Mouse (Mus musculus) gastrocnemius, postnatal 14 days (tissue): ENCODE data around the gene Tmem169. TPM values are rescaled to one million over a fixed set of nuclear protein-coding genes. Genes with fewer than 3 reads are reported as not detected.

Source experiments
- DNase-seq: peaks from one replicate; pipeline ENCODE4 v3.0.0; 2021; ENCODE audit warnings: mixed read lengths
- intact Hi-C: fragments of 180-260 bp; cut with DNase I; formaldehyde crosslinking; loops from one replicate; pipeline ENCODE4 v1.15.1; 2025; ENCODE audit warnings: low total_unique reads
- total RNA-seq, 2 experiments: library from RNA; stranded (reverse); gene quantifications; 2 replicates each; pipeline ENCODE4 v1.2.3; 2021

Tmem169 gene
- total RNA-seq, 2 experiments from 2014 or later = 0.07 to 0.14 TPM

DNA sequence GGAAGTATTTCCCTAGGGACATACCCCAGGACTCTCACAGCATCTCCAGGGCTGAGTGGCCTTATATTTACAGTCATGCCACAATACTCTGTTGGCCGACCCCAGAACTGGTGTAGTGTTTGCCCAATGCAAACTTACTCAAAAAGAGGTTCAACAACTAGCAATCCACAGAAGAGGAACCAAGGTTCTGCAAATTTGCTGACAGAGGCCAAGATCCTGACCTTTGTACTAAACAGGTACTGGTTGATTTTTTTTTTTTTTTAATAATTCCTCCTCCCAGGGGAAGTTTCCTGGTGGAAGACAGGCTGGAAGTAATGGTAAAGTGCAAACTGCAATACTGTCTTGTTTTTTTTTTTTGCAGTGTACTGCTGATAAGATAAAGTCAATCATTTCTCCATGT lies 1.6 kb upstream of the Tmem169 start:
- intact Hi-C loops = no loop called here
- no peak for DNase-seq

DNA sequence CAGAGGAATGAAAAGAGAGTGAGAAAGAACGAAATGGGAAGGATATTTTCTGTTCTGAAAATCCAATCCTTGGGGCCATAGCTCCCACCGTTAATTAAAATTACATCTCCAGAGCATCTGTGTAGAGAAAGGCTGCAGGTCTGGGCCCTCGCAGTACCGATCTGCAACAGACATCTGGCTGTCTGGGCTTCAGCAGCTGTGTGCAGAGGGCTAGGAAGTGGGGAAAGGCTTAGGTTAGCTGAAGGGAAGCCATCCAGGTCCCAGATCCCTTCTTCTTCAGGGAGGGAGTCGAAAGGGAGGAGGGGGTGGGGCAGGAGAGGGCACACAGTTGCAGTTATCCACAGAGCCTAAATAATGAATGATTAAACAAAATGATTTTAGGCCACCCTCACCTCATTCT lies 370 bp downstream of the Tmem169 start:
- intact Hi-C loops = no loop called here
- no peak for DNase-seq

DNA sequence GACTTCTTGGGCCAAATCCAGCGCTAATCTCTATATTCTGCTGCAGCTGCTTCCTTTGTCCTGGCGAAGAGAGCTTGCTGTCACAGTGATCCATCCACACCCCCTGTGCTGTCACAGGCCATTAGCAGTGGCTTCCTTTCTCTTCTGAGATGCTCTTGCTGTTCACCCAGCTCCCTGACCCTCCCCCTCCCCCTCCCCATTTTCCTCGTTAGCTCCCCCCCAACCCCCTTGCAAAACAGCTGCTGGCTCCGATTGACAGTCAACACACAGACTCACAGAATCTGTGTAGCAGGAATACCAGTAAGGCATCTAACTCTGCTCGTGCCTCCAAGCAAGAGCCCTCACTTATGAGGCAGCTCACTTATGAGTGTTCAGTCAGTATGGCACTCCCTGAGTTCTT lies 2.7 kb downstream of the Tmem169 start:
- no peak for DNase-seq
- intact Hi-C loops = no loop called here

DNA sequence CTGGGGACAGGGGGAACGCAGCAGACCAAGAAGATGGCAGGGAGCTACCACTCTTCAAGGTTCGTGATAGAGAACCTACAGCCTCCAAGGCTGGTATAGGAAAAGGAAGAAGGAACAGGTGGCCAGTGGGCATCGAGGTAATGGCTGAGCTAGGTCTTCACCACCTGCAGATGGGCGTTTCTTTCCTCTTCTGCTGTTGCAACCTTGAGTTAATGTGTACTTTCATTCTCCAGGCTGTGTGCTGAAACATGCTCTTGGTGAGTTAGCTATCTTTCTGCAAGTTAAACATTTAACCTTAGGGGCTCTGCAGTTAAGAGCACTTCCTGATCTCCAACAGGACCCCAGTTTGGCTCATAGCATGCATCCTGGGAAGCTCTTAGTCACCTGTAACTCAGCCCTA lies 3.7 kb downstream of the Tmem169 start:
- no peak for DNase-seq
- intact Hi-C loops = no loop called here

DNA sequence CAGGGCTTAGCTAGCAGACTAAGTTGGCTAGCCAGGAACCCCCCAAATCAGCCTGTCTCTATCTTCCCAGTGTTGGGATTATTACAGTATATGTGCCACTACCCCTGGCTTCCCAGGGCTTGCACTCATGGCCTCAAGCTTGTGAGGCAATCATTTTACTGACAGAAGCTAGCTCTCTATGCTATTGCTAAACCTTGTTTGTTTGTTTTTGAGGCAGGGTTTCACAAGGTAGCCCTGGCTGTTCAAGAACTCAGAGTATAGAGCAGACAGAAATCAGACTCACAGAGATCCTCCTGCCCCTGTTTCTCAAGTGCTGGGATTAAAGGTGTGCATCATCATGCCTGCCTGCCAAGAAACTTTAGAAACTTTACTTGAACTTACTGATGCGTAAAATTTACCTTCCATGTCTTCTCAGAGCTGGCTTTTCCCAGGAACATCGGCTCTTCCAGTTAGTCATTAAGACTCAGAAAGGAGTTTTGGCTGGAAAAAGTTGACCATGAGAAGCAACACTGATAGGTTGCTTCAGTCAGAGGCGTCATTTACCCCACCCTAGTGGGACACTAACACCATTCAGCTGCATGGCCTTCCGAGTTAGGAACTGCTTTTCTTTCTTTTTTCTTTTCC lies 4.5 kb downstream of the Tmem169 start:
- DNase-seq = no peak
- intact Hi-C loops = no loop called here

DNA sequence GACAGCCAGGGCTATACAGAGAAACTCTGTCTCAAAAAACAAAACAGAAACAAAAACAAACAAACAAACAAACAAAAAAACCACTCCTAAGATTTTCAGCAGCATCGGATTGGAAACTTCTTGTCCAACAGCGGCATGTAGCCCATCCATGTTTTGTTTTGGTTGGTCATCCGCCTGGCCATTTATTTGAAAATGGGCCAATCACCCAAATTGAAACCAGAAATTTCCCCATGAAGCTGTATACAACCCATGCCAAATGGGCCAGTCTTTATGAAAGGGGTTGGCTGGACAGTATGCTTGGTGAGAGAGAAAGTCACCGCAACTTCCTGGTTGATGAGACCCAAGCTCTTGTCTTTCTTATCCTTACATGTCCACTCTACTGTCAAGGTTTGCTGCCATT lies 6.7 kb downstream of the Tmem169 start:
- intact Hi-C loops = no loop called here
- DNase-seq = no peak

DNA sequence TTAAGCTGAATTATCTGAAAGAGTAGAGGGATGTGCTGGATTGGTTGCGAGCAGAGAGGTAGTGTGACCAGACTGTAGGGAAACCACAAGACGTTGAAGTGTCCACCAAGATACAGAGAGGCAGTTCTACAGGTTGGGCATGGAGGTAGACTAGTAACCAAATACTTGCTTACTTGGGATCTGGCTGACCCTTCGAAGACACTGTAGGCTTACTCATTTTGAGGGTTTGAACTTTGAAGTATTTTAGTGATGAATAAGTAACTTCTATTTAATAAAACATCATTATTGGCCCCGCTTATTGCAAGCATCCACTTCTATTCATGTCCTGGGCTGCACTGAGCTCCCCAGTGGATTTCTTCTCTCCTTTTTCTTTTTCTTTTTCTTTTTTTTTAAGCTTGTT lies 7.3 kb downstream of the Tmem169 start:
- DNase-seq = no peak
- intact Hi-C loops = no loop called here

DNA sequence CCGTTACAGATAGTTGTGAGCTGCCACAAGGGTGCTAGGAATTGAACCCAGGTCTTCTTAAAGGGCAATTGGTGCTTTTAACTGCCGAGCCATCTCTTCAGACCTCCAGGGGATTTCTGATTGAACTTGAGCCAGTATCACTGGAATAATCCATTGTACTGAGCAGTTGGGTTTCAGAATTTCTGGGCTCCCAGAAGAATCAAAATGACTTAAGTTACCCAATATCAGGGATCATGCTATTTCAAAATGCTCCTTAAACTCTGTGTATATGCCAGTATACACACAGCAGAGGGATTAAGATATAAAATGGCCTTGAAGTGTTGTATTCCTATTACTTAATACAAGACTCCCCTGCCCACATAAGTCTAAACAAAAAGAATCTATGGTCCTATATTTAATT lies 7.8 kb downstream of the Tmem169 start:
- intact Hi-C loops = no loop called here
- DNase-seq = no peak

DNA sequence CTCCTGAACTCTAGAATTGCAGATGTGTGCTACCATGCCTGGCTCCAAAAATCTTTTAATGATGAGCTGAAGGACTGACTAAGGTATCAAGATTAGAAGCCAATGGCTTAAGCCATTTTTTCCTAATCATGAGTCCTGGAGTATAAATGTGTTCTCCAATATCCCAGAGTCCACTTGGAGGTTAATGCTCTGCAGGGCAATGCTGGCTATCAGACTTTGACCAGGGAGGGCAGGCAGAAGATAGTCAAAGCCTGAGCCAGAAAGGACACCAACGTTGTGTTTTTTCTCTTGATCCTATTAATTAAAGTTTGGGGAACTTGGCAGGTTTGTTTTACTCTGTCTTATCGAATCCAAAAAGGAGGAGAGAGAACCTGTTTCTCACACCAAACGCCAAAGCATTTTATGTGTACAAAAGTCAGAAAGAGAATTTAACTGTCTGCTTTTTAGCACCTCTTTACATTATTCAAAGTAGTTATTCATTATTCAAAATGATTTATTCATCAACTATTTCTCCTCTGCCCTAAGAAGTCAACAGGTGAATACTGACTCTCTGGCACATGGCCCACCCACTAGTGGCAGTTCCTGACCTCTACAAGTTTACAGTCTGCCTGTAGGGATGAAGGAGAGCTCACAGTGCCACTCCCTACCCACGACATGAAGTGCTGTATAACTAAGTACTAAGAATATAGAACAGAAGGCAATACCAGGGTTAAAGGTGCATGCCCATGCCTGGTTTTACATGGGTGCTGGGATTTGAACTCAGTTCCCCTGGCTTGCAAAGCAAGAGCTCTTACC lies 9.9 kb downstream of the Tmem169 start:
- intact Hi-C loops = no loop called here
- no peak for DNase-seq

DNA sequence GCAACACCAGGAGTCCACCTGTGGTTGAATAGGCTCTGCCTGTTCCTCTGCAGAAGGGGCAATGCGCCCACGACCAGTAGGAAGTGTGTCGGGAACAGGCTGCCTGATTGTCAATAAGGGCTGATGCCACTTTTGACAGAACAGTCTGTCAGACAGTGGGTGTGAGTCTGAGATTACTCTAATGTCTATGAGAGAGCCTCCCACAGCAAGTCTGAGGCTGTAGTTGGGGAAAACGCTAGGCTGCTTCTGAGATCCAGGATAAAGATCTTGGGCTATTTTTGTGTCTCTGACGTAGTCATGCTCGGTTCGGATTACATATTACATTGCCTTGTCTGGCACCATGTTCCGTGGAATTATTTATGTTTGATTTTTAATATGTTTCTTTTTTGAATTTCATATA lies 11.6 kb downstream of the Tmem169 start:
- intact Hi-C loops = no loop called here
- DNase-seq = no peak

DNA sequence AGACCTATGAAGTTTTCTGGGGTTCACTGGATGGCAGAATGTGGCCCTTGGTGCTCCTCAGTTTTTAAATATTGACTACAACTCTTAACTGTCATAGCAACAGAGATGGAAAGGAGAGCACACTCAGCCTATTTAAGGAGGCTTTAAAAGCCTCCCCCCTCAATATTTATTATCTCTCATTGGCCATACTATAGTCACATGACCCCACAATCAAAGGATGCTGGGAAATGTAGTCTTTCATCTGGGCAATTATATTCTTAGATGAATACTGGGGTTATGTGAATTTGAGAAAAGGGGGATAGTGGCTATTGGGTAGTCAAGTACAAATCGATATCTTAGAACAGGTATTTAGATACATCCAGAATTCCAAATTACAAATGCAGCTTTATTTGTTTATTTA lies 17.7 kb downstream of the Tmem169 start:
- no peak for DNase-seq
- intact Hi-C loops = no loop called here

DNA sequence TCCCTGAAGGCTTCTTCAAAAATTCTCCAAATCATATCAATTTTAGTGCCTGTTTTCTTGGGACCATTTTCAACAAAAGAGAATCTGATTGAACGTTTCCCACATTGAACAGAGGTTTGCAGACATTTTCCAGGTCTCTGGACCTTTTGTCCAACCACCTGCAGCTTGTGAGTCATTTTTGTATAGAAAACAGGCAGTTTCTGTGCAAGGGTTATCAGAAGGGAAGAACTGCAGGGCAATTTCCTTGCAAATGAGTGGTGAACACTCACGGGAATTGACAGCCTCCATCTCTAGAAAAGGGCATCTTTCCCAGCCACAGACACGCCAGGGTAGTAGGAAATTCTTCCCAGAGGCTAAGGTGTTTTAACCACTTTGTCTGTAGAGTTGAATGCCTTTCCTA lies 22.1 kb downstream of the Tmem169 start:
- DNase-seq = no peak
- intact Hi-C loops = no loop called here

DNA sequence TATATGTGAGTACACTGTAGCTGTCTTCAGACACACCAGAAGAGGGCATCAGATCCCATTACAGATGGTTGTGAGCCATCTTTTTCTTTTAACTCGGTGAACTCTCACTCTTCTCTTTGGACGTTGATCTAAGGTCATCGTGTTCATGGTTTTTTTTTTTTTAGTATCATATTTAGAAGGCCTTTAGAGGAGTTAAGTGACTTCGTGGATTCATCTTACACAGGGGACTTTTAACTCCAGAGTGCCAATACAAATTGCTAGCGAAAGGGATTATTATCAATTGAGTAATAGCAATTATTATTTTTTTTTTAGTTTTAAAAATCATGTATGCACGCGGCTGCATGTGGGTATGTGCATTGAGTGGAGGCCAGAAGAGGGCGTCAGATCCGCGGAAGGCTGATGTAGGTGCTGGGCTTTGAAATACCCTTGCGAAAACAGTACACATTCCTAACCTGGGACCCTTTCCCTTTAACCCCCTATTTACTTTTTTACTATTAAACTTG lies 22.6 kb downstream of the Tmem169 start:
- peak; percentile 16 for DNase-seq

DNA sequence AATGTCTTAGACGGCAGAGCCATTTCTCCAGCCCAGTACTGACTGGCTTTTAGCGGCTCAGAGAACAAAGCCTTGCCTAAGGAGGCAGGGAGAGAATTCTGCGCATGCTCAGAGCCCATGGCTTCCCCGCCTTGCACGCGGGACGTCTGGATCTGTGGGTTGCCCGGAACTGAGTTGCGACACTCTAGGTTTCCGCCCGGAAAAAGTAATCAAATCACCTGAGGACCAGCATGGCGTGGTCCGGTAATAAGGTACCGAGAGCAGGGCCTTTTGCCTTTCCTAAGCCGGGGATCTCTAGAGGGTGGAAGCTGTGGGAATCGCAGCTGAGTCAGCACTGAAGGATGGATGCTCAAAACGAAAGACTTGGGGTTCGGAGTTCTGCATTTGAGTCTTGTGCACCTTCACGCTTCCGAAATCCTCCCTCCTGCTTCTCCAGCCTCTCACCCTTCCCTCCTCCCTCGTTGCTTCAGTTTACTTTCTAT lies 23.2 kb downstream of the Tmem169 start, which contains the start of gene Xrcc5:
Gene Xrcc5, plus strand, starts transcription at position 105 of the 482 bp plus-strand sequence.
- peak; percentile 90 for DNase-seq
- intact Hi-C loops = no loop called here

More for the DNA sequence above, 22.6 kb downstream of the Tmem169 start:
- intact Hi-C loops = no loop called here

DNA sequence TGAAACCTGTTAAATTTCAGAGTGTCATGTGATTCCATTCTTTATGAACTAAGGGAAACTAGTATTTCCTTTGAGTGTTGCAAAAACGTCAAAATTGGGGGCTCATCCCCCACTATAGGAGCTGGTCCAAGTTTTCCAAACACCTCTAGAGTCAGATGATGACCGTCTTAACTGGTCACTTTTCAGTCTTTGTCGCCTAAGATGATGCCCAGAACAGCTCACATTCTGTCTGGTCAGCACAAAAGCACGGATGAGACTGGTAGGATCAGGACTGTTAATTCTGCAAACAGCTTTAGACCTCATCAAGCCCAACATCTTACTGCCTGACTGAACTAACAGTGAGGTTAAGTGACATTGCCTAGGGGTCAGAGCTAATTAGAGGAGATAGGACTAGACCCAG lies 24.8 kb downstream of the Tmem169 start:
- intact Hi-C loops = no loop called here
- DNase-seq = no peak

DNA sequence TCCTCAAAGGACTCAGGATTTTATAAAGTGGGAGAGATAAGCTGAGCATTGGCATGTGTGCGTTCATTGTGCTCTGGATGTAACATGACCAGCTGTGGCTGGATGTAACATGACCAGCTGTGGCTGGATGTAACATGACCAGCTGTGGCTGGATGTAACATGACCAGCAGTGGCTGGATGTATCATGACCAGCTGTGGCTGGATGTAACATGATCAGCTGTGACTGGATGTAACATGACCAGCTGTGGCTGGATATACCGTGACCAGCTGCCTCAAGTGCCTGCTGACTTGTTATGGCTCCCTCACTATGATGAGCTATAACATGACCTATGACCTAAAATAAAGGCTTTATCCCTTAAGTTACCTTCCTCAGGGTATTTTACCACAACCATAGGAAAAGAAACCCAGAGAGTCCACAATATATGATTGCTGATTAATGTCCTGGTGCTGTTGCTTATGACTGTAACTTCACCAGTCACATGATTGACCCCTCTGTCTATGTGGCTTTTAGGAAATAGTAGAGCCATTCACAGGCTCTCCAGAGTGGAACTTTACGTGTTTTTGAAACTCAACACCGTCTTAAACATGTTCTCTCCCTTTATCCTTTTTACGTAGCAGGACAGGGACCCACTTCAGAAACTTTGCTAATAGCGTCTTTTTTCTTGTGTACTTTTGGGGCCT lies 25.7 kb downstream of the Tmem169 start:
- intact Hi-C loops = loop anchor here (10.0 kb wide), 1 partner anchor 275 kb away; the partner anchor contains the start of gene Smarcal1
- no peak for DNase-seq

DNA sequence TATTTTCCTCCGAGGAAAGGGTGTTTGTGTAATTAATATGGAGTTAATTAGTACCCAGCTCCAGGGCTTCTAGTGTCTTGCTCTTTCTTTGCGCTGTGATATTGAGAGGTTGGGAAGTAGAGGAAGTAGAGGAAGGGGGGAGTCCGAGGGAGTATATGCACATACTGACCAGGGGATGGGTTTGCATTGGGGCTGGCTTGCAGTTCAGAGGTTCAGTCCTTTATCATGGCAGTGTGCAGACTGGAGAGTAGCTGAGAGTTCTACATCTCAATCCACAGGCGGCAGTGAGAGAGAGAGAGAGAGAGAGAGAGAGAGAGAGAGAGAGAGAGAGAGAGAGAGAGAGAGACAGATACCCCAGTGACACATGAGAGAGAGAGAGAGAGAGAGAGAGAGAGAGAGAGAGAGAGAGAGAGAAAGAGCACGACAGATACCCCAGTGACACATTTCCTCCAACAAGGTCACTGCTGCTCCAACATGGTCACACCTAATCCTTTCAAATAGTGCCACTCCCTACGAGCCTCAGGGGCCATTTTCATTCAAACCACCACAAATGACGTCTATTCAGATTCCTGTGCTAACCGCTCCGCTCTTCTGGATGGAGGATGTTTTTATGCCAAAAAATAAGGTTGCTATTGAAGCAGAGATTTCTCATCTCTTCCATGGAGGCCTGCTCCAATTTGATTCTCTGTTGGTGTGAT lies 28.7 kb downstream of the Tmem169 start:
- intact Hi-C loops = loop anchor here (10.0 kb wide), 1 partner anchor 272 kb away; the partner anchor contains the start of gene Smarcal1

DNA sequence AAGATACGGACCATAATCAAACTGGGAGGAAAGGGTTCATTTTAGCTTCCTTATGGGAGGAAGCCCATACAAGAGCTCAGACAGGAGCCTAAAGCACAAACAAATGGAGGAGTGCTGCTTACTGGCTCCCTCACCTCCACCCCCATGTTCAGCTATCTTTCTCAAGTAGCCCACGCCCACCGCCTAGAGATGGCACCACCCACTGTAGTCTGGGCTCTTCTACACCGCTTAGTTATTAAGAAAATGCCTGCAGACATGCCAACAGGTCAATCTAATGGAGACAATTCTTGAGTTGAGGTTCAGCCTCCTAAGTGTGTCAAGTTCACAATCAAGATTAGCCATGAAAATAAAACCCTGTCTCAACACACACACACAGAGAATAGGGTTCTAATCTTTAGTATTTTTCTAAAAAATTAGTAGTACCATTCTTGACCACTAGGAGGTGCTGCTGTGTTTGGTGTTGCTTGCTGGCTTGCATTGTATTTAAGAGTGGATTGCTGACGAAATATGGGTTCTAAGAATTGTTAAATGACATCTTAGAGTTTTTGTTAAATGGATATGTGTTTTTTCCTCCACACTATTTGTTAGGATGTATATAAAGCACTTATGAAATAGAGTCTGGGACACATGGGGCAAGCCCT lies 29.4 kb downstream of the Tmem169 start:
- intact Hi-C loops = loop anchor here (10.0 kb wide), 1 partner anchor 271 kb away; the partner anchor contains the start of gene Smarcal1
- no peak for DNase-seq

More for the DNA sequence above, 28.7 kb downstream of the Tmem169 start:
- no peak for DNase-seq

DNA sequence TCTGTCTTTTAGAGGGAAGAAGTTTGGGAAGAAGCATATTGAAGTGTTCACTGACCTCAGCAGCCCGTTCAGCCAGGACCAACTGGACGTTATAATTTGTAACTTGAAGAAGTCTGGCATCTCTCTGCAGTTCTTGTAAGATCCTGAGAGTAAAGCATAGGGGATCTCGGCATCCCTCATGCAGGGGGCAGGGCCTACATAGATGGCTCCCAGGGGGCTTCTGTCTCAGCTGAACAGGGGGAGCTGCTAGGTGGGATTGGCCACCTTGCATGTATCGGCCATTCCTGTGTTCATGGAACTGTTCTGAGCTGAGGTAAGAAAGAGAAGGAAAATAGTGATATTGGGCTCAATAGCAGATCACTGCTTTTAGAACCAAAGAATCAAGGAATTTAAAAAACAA lies 31.3 kb downstream of the Tmem169 start:
- intact Hi-C loops = loop anchor here (10.0 kb wide), 1 partner anchor 269 kb away; the partner anchor contains the start of gene Smarcal1
- DNase-seq = no peak
